Mouse (Mus musculus) layer of hippocampus, postnatal 25 days (tissue): ENCODE data around the gene Spg11. TPM values are rescaled to one million over a fixed set of nuclear protein-coding genes. Genes with fewer than 3 reads are reported as not detected.
"Not testable (repeated sequence)": the region's sequence is repeated elsewhere in the genome, so short reads cannot be mapped to it uniquely, and the experiment has no call there.

Source experiments
- DNase-seq, 2 experiments: peaks; one replicate each; pipeline ENCODE4 v3.0.0; 2022; ENCODE audit warnings: mixed read lengths in 2 of 2, low spot score in 1 of 2; ENCODE audit errors: extremely low spot score in 1 of 2
- microRNA-seq, 2 experiments: library from miRNA; unstranded; fragments of <30 nt; microRNA quantifications; one replicate each; pipeline ENCODE4 v1.2.0; 2021
- total RNA-seq, 2 experiments: library from RNA; stranded (reverse); gene quantifications; 2 replicates each; pipeline ENCODE4 v1.2.3; 2021

Gene Spg11
- total RNA-seq, 2 experiments from 2014 or later = 15.4 to 17.1 TPM

DNA sequence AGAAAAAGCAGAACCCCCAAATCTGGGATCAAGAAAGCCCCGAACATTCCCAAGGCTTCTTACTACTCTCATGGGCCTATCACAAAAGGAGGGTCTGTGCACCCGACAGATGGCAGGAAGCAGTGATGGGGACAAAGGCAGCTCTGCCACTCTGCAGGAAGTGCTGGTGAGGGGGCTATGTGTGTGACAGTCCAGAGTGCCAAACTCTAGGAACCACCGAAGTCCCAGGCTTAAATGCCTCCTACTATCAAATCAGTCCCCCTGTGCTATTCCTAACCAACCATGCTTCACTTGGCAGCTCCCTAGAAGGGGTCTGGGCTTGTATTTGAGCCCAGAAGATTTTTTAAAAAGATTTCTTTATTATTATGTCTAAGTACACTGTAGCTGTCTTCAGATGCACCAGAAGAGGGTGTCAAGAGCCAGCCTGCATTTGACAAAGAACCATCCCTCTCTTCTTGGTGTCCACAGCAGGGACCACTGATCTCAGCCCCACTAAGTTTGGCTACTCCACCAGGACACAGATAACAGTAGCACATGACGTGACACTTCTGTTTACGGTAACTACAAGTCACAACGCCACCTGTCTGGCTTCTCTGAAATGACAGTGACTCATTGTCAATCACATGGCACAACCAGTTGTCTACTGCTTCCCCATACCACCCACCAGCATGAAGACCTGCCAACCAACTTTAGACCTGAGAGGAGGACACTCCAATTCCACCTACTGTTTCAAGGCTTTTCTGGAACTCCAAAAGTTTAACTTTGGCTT, 48.9 kb downstream of the Spg11 start:
- no peak for DNase-seq

DNA sequence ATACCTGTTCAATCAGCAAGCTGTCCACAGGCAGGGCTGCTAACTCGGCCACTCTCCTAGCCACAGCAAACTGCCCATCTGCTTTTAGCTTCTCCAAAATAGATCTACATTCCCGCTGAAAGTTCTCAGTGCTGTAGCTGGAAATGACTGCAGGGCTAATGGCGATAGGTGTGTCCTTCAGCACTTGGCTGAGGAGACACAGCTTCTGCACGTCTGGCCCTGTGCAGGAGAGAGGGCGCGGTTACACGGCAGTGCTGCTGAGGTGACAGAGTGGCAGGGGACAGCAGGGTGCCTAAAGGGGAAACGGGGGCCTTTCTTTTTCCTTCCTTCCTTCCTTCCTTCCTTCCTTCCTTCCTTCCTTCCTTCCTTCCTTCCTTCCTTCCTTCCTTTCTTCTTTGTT, 51.9 kb downstream of the Spg11 start:
- no peak for DNase-seq

DNA sequence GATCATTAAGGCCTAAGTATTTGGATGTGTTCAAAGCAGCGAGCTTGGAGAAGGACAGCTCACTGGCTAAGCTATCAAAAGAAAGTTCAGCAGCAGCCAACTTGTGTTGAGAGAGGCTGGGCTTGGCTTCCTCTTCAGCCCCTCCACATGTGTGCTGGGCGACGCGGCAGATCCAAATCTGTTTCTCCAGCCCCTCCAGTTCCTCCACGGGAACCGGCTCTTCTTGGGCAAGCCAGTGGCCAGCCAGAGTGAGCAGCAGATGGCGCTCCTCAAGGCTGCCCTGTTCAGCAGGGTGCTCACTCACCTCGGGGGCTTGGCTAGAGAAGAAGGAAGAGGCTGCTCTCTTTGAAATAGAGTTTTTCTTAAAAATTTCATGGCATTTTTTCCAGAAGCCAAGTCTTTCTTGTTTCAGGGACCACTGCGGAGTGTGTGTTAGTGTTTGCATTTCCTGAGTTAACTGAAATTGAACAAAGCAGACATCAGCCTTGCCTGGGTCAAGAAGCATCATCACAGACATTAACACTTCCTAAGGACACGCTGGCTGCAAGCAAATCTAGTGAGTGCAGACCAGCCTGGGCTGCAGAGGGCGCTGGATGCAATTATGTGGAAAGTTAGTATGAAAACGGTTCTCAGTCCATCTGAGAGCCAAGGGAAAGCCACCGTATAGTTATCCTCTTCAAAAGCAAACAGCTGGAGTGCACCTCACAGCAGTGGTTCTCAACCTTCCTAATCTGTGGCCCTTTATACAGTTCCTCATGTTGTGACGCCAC, 52.8 kb downstream of the Spg11 start:
- DNase-seq = no peak

GRCm38 (mm10) chr2:122059365-122060115, 58.6 kb downstream of the Spg11 start:
- no peak for DNase-seq

GRCm38 (mm10) chr2:122043926-122044325, 74.3 kb downstream of the Spg11 start:
- no peak for DNase-seq

DNA sequence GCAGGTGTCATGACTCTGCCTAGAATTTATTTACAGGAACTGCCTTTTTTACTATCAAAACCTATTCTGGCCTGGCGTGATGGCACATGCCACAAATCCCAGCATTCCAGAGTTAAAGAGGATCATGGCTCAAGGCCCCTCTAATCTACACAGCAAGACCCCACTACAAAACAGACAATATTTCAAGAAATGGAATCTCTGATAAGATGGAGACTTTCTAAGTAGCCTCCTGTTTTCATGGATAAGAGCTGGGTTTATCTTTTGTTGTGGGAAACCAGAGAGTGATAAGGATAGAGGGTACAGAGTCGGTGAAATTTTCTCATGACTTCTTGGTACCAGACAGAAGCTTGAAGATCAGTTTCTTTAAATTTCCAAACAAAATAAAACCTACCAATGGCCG, 82.1 kb downstream of the Spg11 start:
- no peak for DNase-seq

DNA sequence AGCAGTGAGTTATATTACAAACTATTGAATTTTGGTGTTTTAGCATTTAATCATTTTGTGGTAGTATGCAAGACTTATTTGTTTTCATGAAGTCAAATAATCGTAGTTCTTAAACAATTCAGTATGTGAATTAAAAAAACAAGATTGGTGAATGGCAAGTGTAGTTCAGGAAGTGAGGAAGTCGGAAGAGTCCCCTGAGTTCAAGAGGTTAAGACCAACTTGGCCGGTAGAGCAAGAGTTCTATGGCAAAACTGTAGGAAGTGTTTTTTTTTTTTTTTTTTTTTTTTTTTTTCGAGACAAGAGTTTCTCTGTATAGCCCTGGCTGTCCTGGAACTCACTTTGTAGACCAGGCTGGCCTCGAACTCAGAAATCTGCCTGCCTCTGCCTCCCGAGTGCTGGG, 86.2 kb downstream of the Spg11 start:
- no peak for DNase-seq

DNA sequence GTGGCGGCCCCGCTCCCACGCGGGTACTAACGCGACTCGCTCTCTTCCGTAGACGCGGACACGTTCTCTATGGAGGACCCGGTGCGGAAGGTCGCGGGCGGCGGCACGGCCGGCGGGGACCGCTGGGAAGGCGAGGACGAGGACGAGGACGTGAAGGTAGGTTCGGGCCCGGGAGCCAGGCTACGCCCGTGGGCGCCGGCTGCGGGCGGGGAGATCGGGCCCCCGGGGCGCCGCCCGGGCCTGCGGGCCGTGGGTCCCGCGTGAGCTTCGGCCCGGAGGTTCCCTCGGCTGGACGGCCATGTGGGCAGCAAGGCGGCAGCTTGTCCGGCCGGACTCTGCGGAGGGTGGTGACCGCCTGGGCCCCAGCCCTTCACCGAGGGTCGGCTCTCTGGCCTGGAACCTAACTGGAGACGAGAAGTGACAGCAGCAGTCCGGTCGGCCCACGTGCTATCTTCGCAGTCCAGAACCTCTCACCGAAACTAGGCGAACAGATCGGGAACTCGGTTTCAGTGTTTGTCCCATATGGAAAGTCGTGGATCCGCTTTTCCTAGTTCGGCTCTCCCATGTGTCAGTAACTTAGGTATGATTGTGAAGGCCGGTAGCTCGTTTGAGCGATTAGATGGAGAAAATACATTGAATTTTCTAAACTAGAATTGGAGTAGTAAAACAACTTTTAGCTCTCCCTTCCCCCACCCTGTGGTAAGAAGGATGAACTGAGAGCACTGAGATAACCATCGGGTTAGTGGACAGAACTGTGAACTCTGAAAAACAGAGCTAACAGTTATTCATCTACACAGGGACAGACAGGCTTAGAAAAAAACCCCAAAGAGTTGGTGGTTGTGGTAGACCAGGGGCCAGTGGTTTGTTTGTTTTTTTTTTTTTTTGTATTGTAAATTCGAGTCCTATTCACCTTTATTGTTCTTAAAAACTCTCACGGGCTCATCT, 89.2 kb downstream of the Spg11 start:
- peak in 1 of 2 experiments; percentile 25 for DNase-seq

GRCm38 (mm10) chr2:122027862-122028755, 90.1 kb downstream of the Spg11 start, which contains the start of gene Eif3j1:
Gene Eif3j1, plus strand, starts transcription at chr2:122028546.
- peak; percentile 74 to 77 for DNase-seq

DNA sequence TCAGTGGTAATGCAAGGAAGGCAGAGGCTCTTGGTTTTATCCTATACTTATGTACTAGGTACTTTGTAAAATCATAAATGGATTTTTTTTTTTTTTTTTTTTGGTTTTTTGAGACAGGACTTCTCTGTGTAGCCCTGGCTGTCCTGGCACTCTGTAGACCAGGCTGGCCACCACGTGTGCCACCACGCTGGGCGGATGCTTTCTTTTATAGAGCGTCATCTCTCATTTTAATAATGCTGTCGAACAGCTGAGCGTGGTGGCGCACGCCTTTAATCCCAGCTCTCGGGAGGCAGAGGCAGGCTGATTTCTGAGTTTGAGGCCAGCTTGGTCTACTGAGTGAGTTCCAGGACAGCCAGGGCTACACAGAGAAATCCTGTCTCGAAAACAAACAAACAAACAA, 91.1 kb downstream of the Spg11 start:
- DNase-seq = not testable (repeated sequence)

DNA sequence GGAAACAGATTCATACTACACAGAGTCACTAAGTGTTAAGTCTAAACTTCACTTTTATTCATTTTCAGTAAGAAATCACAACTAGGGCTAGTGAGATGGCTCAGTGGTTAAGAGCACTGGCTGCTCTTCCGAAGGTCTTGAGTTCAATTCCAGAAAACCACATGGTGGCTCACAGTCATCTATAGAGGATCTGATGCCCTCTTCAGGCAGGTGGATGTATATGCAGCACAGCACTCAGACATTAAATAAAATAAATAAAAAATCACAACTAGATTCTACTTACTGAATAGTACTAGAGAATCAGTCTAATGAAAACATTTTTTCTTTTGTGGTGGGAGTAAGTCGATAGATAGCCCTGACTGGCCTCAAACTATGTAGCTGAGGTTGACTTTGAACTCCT, 95.9 kb downstream of the Spg11 start:
- DNase-seq = no peak

DNA sequence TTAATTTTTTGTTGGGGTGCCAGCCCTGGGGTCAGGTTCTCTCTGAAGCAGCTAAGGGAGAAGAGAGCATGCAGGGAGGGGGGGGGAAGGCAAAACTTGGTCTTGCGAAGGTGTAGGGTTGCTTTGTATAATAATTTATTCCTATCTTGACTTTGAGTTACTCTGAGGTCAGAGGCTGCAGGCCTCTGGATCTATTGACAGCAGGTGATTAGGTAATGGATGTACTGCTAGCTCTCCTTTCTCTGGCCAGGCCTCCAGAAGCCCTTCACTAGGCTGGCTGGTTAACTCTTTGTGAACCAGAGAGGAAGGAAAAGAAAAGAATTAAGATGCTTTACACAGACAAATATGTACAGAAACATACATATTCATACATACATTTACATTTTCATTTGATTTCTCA, 99.5 kb downstream of the Spg11 start:
- no peak for DNase-seq

GRCm38 (mm10) chr2:122011441-122011840, 106.7 kb downstream of the Spg11 start:
- DNase-seq = no peak

- no peak for DNase-seq
Measured at GRCm38 (mm10) chr2:122008832-122009231, 109.4 kb downstream of the Spg11 start.

Small RNA genes within 50 kb of the gene (microRNA-seq; reads per million reads assigned to microRNA genes)
- 0 to 0.18 reads per million in 2 experiments for gene Gm47314

Other genes with a start within 250 kb of the Spg11 start
- gene Ctdspl2, start 162.4 kb downstream of the Spg11 start, total RNA-seq = 10 to 100 TPM; 33.0 to 33.1 TPM
- under 1 TPM; 0.26 to 0.27 TPM for gene Mageb3, start 162.3 kb downstream of the Spg11 start, total RNA-seq
- 10 to 100 TPM; 19.1 to 19.8 TPM for gene Eif3j1, start 89.8 kb downstream of the Spg11 start, total RNA-seq
- 100 to 1,000 TPM in 1 of 2 experiments, 10 to 100 TPM in 1; 99.1 to 104 TPM for gene B2m, start 29.3 kb upstream of the Spg11 start, total RNA-seq
- gene Trim69, start 42.3 kb upstream of the Spg11 start, total RNA-seq = not detected
- gene Patl2, start 67.8 kb upstream of the Spg11 start, total RNA-seq = not detected
- not detected for gene Terb2, start 67.9 kb upstream of the Spg11 start, total RNA-seq
- gene Sord, start 116.4 kb upstream of the Spg11 start, total RNA-seq = 10 to 100 TPM; 15.9 to 18.5 TPM
- under 1 TPM in 1 of 2 experiments, not detected in 1; 0.07 TPM for gene Duox2, start 180.1 kb upstream of the Spg11 start, total RNA-seq
- gene Duoxa2, start 180.5 kb upstream of the Spg11 start, total RNA-seq = not detected
- not detected for gene Duoxa1, start 195.3 kb upstream of the Spg11 start, total RNA-seq
- not detected for gene Duox1, start 197.3 kb upstream of the Spg11 start, total RNA-seq